Mouse (Mus musculus): Measurements from ENCODE around the gene P3h2. TPM values are rescaled to one million over a fixed set of nuclear protein-coding genes. Genes with fewer than 3 reads are reported as not detected.

P3h2 gene
- 5.2 and 5.3 TPM in 2 replicates for polyA plus RNA-seq (2014; fragmentation: Nextera tagmentation; extraction: Ambion mirVana)

- Histone ChIP-seq H3K4me2 (ENCODE audit: low read depth, severe bottlenecking) (peak within 1 kb of the TSS; percentile 67), H3K27ac (replicated peaks; ENCODE audit: low read depth, low read length) (peak within 1 kb of the TSS; percentile 70), H3K36me3 (ENCODE audit: control insufficient read depth, insufficient read depth, low read length) (no peaks in the 10 kb centered on the region), H3K9ac (ENCODE audit: low read length) (peak within 1 kb of the TSS; percentile 70), H3K9me3 (ENCODE audit: control insufficient read depth, low read length) (no peaks in the 10 kb centered on the region), H3K27me3 (ENCODE audit: control insufficient read depth, insufficient read depth, low read length) (no peaks in the 10 kb centered on the region), H3K4me1 (ENCODE audit: control insufficient read depth, insufficient read depth, low read length) (no peaks in the 10 kb centered on the region), H3K4me3 (ENCODE audit: low read depth, low read length) (peak within 1 kb of the TSS; percentile 57)
- peak; percentile 85 for DNase-seq (ENCODE audit: low spot score)
- ATAC-seq (ENCODE audit: insufficient number of reproducible peaks, low FRiP score, low TSS enrichment, low read depth), result peak; percentile 87
- WGBS, result under 1% methylated on average over 69 of the region's 101 CpGs
These were observed at the start of gene P3h2 for GRCm38 (mm10) chr16:26105115-26105974. Gene P3h2, minus strand, starts transcription at chr16:26105784.

- DNase-seq (ENCODE audit: low spot score) (no peak), ATAC-seq (ENCODE audit: insufficient number of reproducible peaks, low FRiP score, low TSS enrichment, low read depth) (no peak)
- Histone ChIP-seq H3K9me3 (ENCODE audit: control insufficient read depth, low read length) (no peaks in the 10 kb centered on the region), H3K9ac (ENCODE audit: low read length) (no peak overlapping the region), H3K36me3 (ENCODE audit: control insufficient read depth, insufficient read depth, low read length) (no peaks in the 10 kb centered on the region), H3K4me2 (ENCODE audit: low read depth, severe bottlenecking) (no peak overlapping the region), H3K27me3 (ENCODE audit: control insufficient read depth, insufficient read depth, low read length) (no peaks in the 10 kb centered on the region), H3K4me3 (ENCODE audit: low read depth, low read length) (no peak overlapping the region), H3K27ac (replicated peaks; ENCODE audit: low read depth, low read length) (no peak overlapping the region), H3K4me1 (ENCODE audit: control insufficient read depth, insufficient read depth, low read length) (no peaks in the 10 kb centered on the region)
- 90% methylated on average over 2 of the region's 2 CpGs for WGBS
These were observed 46.7 kb upstream of the P3h2 start for GRCm38 (mm10) chr16:26152258-26152657.

DNA sequence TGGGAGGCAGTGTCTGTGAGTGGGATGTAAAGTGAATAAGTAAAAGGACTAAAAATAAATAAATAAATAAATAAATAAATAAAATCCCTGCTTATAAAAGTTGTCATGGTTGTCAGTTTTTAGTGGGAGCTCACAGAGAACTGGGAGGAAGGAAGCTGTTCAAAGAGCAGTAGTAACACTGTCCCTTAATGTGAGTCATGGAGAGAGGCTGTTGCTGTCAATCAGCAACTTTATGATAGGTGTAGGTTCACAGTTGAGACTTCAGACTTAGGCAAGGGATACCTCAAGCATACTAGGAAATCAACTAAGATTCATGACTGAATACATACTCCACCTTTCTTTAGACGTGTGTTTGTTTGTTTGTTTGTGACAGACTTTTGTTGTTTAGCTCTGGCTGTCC lies 45.4 kb upstream of the P3h2 start:
- Histone ChIP-seq H3K4me2 (ENCODE audit: low read depth, severe bottlenecking) (no peak overlapping the region), H3K4me3 (ENCODE audit: low read depth, low read length) (no peak overlapping the region), H3K27me3 (ENCODE audit: control insufficient read depth, insufficient read depth, low read length) (no peaks in the 10 kb centered on the region), H3K9ac (ENCODE audit: low read length) (no peak overlapping the region), H3K27ac (replicated peaks; ENCODE audit: low read depth, low read length) (no peak overlapping the region), H3K4me1 (ENCODE audit: control insufficient read depth, insufficient read depth, low read length) (no peaks in the 10 kb centered on the region), H3K36me3 (ENCODE audit: control insufficient read depth, insufficient read depth, low read length) (no peaks in the 10 kb centered on the region), H3K9me3 (ENCODE audit: control insufficient read depth, low read length) (no peaks in the 10 kb centered on the region)
- 85% methylated on average over 1 of the region's 1 CpGs for WGBS
- DNase-seq (ENCODE audit: low spot score) (no peak), ATAC-seq (ENCODE audit: insufficient number of reproducible peaks, low FRiP score, low TSS enrichment, low read depth) (no peak)

GRCm38 (mm10) chr16:26146853-26147252 lies 41.3 kb upstream of the P3h2 start:
- H3K4me2 ChIP-seq (ENCODE audit: low read depth, severe bottlenecking), result no peak overlapping the region
- no peak overlapping the region for H3K27ac ChIP-seq (replicated peaks; ENCODE audit: low read depth, low read length)
- no peak overlapping the region for H3K4me3 ChIP-seq (ENCODE audit: low read depth, low read length)
- WGBS, result 79% methylated on average over 1 of the region's 1 CpGs
- no peaks in the 10 kb centered on the region for H3K9me3 ChIP-seq (ENCODE audit: control insufficient read depth, low read length)
- H3K27me3 ChIP-seq (ENCODE audit: control insufficient read depth, insufficient read depth, low read length), result no peaks in the 10 kb centered on the region
- ATAC-seq (ENCODE audit: insufficient number of reproducible peaks, low FRiP score, low TSS enrichment, low read depth) (no peak), DNase-seq (ENCODE audit: low spot score) (no peak)
- no peaks in the 10 kb centered on the region for H3K4me1 ChIP-seq (ENCODE audit: control insufficient read depth, insufficient read depth, low read length)
- no peaks in the 10 kb centered on the region for H3K36me3 ChIP-seq (ENCODE audit: control insufficient read depth, insufficient read depth, low read length)
- H3K9ac ChIP-seq (ENCODE audit: low read length), result no peak overlapping the region

DNA sequence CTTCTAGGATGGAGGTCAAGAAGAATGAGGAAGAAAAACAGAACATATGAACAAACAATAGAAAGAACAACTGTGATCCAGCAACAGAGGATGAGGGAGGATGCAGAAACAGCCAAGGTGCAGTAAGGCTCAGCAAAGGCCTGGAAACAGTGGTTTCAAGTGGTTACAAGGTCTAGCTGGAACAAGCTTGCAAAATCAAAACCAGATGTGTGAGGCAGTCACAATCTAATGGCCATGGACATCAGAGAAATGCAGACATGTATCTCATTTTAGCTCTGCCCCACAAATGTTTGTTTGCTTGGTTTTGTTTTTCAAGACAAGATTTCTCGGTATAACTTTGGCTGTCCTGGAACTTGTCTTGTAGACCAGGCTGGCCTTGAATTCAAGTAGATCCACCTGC lies 25.5 kb upstream of the P3h2 start:
- DNase-seq (ENCODE audit: low spot score) (peak; percentile 28), ATAC-seq (ENCODE audit: insufficient number of reproducible peaks, low FRiP score, low TSS enrichment, low read depth) (no peak)
- Histone ChIP-seq H3K4me3 (ENCODE audit: low read depth, low read length) (no peak overlapping the region), H3K4me2 (ENCODE audit: low read depth, severe bottlenecking) (no peak overlapping the region), H3K36me3 (ENCODE audit: control insufficient read depth, insufficient read depth, low read length) (no peaks in the 10 kb centered on the region), H3K4me1 (ENCODE audit: control insufficient read depth, insufficient read depth, low read length) (no peaks in the 10 kb centered on the region), H3K27ac (replicated peaks; ENCODE audit: low read depth, low read length) (no peak overlapping the region), H3K27me3 (ENCODE audit: control insufficient read depth, insufficient read depth, low read length) (no peaks in the 10 kb centered on the region), H3K9ac (ENCODE audit: low read length) (no peak overlapping the region), H3K9me3 (ENCODE audit: control insufficient read depth, low read length) (no peaks in the 10 kb centered on the region)
- 59% methylated on average over 1 of the region's 1 CpGs for WGBS

GRCm38 (mm10) chr16:26106618-26107017 lies 1.0 kb upstream of the P3h2 start:
- no peak; the same call in 1 of the 2 replicates for ATAC-seq (ENCODE audit: insufficient number of reproducible peaks, low FRiP score, low TSS enrichment, low read depth)
- H3K27ac ChIP-seq (replicated peaks; ENCODE audit: low read depth, low read length), result peak overlapping the region; percentile 56; the same call in 1 of the 2 replicates

DNA sequence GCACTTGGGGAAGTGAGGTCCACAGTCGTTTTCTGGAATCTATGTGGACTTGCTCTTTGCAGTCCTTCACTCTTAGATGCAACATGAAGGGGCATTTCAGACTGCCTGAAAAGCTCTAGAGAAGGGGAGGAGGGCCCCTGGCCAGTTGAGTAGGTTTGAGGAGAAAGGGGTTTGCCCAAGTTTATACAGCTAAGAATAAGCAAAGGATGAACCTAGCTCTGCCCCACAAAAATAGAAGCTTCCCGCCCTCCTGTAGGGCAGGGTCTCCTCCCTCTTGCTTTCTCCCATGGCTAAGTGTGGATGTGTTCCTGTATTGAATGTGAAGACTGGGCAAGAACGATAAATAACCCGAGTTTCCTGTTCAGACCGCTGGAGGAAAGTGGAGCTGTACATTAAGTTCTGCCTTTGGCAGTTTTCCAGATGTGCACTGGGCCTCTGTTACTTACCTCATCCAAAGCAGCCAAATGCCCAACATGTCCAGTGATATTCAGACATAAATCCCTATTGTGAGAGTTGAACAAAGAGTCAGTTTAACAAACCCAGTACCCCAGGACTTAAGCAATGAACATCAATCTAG lies 545 bp upstream of the P3h2 start:
- H3K27me3 ChIP-seq (ENCODE audit: control insufficient read depth, insufficient read depth, low read length), result no peaks in the 10 kb centered on the region

More at GRCm38 (mm10) chr16:26106618-26107017, 1.0 kb upstream of the P3h2 start:
- Histone ChIP-seq H3K9ac (ENCODE audit: low read length) (no peak overlapping the region), H3K27me3 (ENCODE audit: control insufficient read depth, insufficient read depth, low read length) (no peaks in the 10 kb centered on the region), H3K9me3 (ENCODE audit: control insufficient read depth, low read length) (no peaks in the 10 kb centered on the region), H3K4me2 (ENCODE audit: low read depth, severe bottlenecking) (no peak overlapping the region), H3K4me1 (ENCODE audit: control insufficient read depth, insufficient read depth, low read length) (no peaks in the 10 kb centered on the region), H3K36me3 (ENCODE audit: control insufficient read depth, insufficient read depth, low read length) (no peaks in the 10 kb centered on the region), H3K4me3 (ENCODE audit: low read depth, low read length) (no peak overlapping the region)
- WGBS, result 75% methylated on average over 5 of the region's 5 CpGs
- no peak for DNase-seq (ENCODE audit: low spot score)

GRCm38 (mm10) chr16:26104274-26104673 lies 1.3 kb downstream of the P3h2 start:
- DNase-seq (ENCODE audit: low spot score) (no peak), ATAC-seq (ENCODE audit: insufficient number of reproducible peaks, low FRiP score, low TSS enrichment, low read depth) (no peak)
- Histone ChIP-seq H3K4me1 (ENCODE audit: control insufficient read depth, insufficient read depth, low read length) (no peaks in the 10 kb centered on the region), H3K27ac (replicated peaks; ENCODE audit: low read depth, low read length) (no peak overlapping the region), H3K4me3 (ENCODE audit: low read depth, low read length) (peak overlapping the region; percentile 57; the same call in 1 of the 2 replicates), H3K4me2 (ENCODE audit: low read depth, severe bottlenecking) (peak overlapping the region; percentile 67), H3K27me3 (ENCODE audit: control insufficient read depth, insufficient read depth, low read length) (no peaks in the 10 kb centered on the region), H3K36me3 (ENCODE audit: control insufficient read depth, insufficient read depth, low read length) (no peaks in the 10 kb centered on the region), H3K9me3 (ENCODE audit: control insufficient read depth, low read length) (no peaks in the 10 kb centered on the region), H3K9ac (ENCODE audit: low read length) (no peak overlapping the region)
- WGBS, result 40% methylated on average over 4 of the region's 4 CpGs

More for the DNA sequence above, 545 bp upstream of the P3h2 start:
- Histone ChIP-seq H3K4me1 (ENCODE audit: control insufficient read depth, insufficient read depth, low read length) (no peaks in the 10 kb centered on the region), H3K36me3 (ENCODE audit: control insufficient read depth, insufficient read depth, low read length) (no peaks in the 10 kb centered on the region), H3K9me3 (ENCODE audit: control insufficient read depth, low read length) (no peaks in the 10 kb centered on the region), H3K9ac (ENCODE audit: low read length) (no peak overlapping the region; the same call in 1 of the 2 replicates), H3K4me2 (ENCODE audit: low read depth, severe bottlenecking) (peak overlapping the region; percentile 67), H3K4me3 (ENCODE audit: low read depth, low read length) (peak overlapping the region; percentile 57), H3K27ac (replicated peaks; ENCODE audit: low read depth, low read length) (peak overlapping the region; percentile 70)
- ATAC-seq (ENCODE audit: insufficient number of reproducible peaks, low FRiP score, low TSS enrichment, low read depth), result peak; percentile 76
- DNase-seq (ENCODE audit: low spot score), result peak; percentile 74
- WGBS, result 9% methylated on average over 5 of the region's 5 CpGs

All from limb, embryonic 11.5 days (tissue).